Mouse (Mus musculus) liver, embryonic 14.5 days (tissue): ENCODE measurements around the gene Nexn. TPM values are rescaled to one million over a fixed set of nuclear protein-coding genes. Genes with fewer than 3 reads are reported as not detected.

ENCODE experiments used
- ATAC-seq: fragments of 200-750 bp; cut with Nextera tagmentation; 2 replicates; pipeline ENCODE4 v1.8.0; 2017; ENCODE audit warnings: moderate number of reproducible peaks, mild to moderate bottlenecking, moderate library complexity; ENCODE audit not compliant: insufficient read depth
- DNase-seq, 3 experiments: peaks; one replicate each; pipeline ENCODE4 v3.0.0-alpha.2; 2012 to 2013; ENCODE audit warnings: low read depth in 3 of 3, low spot score in 3 of 3
- H3K27ac ChIP-seq: fragments of 300-500 bp; sonication (generic); 2 replicates; pipeline ENCODE4 v1.5.1; 2014; ENCODE audit warnings: moderate library complexity, mild to moderate bottlenecking, control low read depth, inconsistent platforms
- H3K27me3 ChIP-seq: fragments of 300-500 bp; sonication (generic); 2 replicates; pipeline ENCODE4 v1.6.1; 2014; ENCODE audit warnings: mild to moderate bottlenecking, low read length, moderate library complexity; ENCODE audit not compliant: control insufficient read depth, insufficient read depth
- H3K36me3 ChIP-seq: fragments of 300-500 bp; sonication (generic); replicated peaks from 2 replicates; pipeline ENCODE4 v1.6.1; 2014; ENCODE audit warnings: low read depth; ENCODE audit not compliant: control insufficient read depth, insufficient read depth
- H3K4me1 ChIP-seq, 2 experiments: fragments of 200-500 bp in 1 of 2; fragments of 300-500 bp in 1 of 2; sonication (generic) in 1 of 2; replicated peaks; 2 replicates each; pipeline ENCODE4 v1.6.1; 2012 to 2014; ENCODE audit warnings: antibody characterized with exemption in 1 of 2, inconsistent platforms in 1 of 2, low read length in 1 of 2; ENCODE audit not compliant: control insufficient read depth in 2 of 2, insufficient read depth in 2 of 2
- H3K4me2 ChIP-seq: fragments of 300-500 bp; sonication (generic); 2 replicates; pipeline ENCODE4 v1.6.1; 2014; ENCODE audit warnings: low read depth, mild to moderate bottlenecking, control low read depth, moderate library complexity
- H3K4me3 ChIP-seq, 2 experiments: fragments of 200-500 bp in 1 of 2; fragments of 300-500 bp in 1 of 2; sonication (generic) in 1 of 2; 2 replicates each; pipeline ENCODE4 v1.5.1; 2012 to 2014; ENCODE audit warnings: low read depth in 2 of 2, low read length in 2 of 2, mild to moderate bottlenecking in 2 of 2, control low read depth in 1 of 2, inconsistent platforms in 1 of 2, moderate library complexity in 1 of 2; ENCODE audit not compliant: insufficient read depth in 1 of 2
- H3K9ac ChIP-seq: fragments of 300-500 bp; sonication (generic); replicated peaks from 2 replicates; pipeline ENCODE4 v1.6.1; 2014; ENCODE audit warnings: mild to moderate bottlenecking, control low read depth, moderate library complexity
- H3K9me3 ChIP-seq: fragments of 300-500 bp; sonication (generic); 2 replicates; pipeline ENCODE4 v1.6.1; 2016; ENCODE audit warnings: low read length, mixed read lengths; ENCODE audit not compliant: control insufficient read depth
- CTCF ChIP-seq: IDR thresholded peaks from 2 replicates; pipeline ENCODE4 v1.5.1; 2016; ENCODE audit warnings: antibody characterized with exemption, low read depth, control low read depth
- EP300 ChIP-seq: IDR thresholded peaks from 2 replicates; pipeline ENCODE4 v1.6.1; 2016; ENCODE audit warnings: antibody characterized with exemption, low read depth
- WGBS: fragments of 180-500 bp; shearing (Covaris S2); extraction: QIAGEN DNeasy Blood & Tissue Kit; methylation state at CpG from one replicate; pipeline ENCODE4 v1.1.7; 2014; ENCODE audit not compliant: insufficient replicate concordance; 5-methylcytosine and 5-hydroxymethylcytosine counted together
- polyA plus RNA-seq, 2 experiments: library from polyadenylated mRNA; depleted of rRNA in 1 of 2; stranded (reverse) in 1 of 2; unstranded in 1 of 2; fragments of >200 nt; fragmentation: Nextera tagmentation in 1 of 2; extraction: Ambion mirVana in 1 of 2; gene quantifications; 2 replicates each; pipeline versions ENCODE4 v1.2.1 to v1.2.3; 2012 to 2014

The Nexn gene
- polyA plus RNA-seq, 2 experiments: 0.25 to 0.69 TPM

DNA sequence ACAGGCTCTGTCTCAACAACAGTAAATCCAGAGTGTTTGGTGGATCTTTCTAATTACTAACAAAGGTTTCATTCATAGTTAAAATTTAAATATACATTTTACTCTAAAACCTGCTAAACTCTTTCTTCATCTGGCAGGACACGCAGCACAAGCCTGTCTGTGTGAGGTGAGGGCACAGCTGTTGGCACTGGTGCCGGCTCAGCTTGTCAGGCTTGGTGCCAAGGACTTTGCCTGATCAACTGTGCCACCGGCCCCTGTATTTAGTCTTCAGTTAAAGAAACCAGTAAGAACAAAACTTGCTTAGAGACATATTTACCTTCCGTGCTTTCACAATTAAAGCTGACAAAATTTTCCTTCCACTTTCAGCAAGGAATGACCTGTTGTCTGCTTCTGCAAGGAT, 22.6 kb upstream of the Nexn start:
- no peaks in the 10 kb centered on the region for H3K27me3 ChIP-seq
- 79% methylated on average over 4 of the region's 4 CpGs for WGBS
- TF ChIP-seq EP300: no peak
- no peak for TF ChIP-seq CTCF
- no peak for DNase-seq
- no peaks in the 10 kb centered on the region for H3K4me1 ChIP-seq
- H3K4me3 ChIP-seq: no peak overlapping the region
- no peaks in the 10 kb centered on the region for H3K9me3 ChIP-seq
- no peak for ATAC-seq
- H3K9ac ChIP-seq: no peak overlapping the region
- no peak overlapping the region for H3K27ac ChIP-seq
- H3K36me3 ChIP-seq: no peaks in the 10 kb centered on the region
- H3K4me2 ChIP-seq: no peak overlapping the region

GRCm38 (mm10) chr3:152288276-152288675, 22.1 kb upstream of the Nexn start:
- Histone ChIP-seq H3K9me3 (no peaks in the 10 kb centered on the region), H3K27me3 (no peaks in the 10 kb centered on the region), H3K27ac (no peak overlapping the region), H3K4me1 (no peaks in the 10 kb centered on the region), H3K9ac (no peak overlapping the region), H3K4me3 (no peak overlapping the region), H3K36me3 (no peaks in the 10 kb centered on the region), H3K4me2 (no peak overlapping the region)
- no peak for ATAC-seq
- TF ChIP-seq EP300 (no peak), CTCF (no peak)
- 78% methylated on average over 5 of the region's 5 CpGs for WGBS
- DNase-seq: no peak

GRCm38 (mm10) chr3:152287810-152288209, 21.7 kb upstream of the Nexn start:
- no peak overlapping the region for H3K4me2 ChIP-seq
- WGBS: 79% methylated on average over 9 of the region's 9 CpGs
- DNase-seq (no peak), ATAC-seq (no peak)
- H3K9me3 ChIP-seq: no peaks in the 10 kb centered on the region
- H3K4me3 ChIP-seq: no peak overlapping the region
- H3K36me3 ChIP-seq: no peaks in the 10 kb centered on the region
- no peaks in the 10 kb centered on the region for H3K4me1 ChIP-seq
- no peak overlapping the region for H3K9ac ChIP-seq
- no peak for TF ChIP-seq EP300
- TF ChIP-seq CTCF: peak; percentile 42
- H3K27ac ChIP-seq: no peak overlapping the region
- H3K27me3 ChIP-seq: no peaks in the 10 kb centered on the region

DNA sequence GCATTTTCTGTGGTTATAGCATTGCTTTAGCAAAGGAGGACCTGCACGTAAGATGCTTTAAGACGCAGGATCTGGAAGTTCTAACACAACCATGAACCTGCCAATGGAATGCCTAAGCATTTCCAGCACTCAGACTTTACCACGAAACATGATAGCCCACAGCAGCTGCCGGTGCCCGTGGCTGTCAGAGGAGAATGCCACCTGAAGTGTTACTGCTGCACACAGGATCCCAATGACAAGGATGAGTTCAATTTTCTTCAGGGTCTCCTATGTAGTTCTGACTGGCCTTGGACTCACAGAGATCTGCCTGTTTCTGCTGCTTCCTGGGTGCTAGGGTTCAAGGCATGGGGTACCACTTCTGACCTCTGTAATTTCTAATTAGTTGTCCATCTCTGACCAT, 18.6 kb upstream of the Nexn start:
- Histone ChIP-seq H3K4me3 (no peak overlapping the region), H3K4me2 (no peak overlapping the region), H3K9ac (no peak overlapping the region), H3K27ac (no peak overlapping the region), H3K9me3 (no peaks in the 10 kb centered on the region), H3K4me1 (no peaks in the 10 kb centered on the region; a peak in 1 of 4 replicates), H3K27me3 (no peaks in the 10 kb centered on the region), H3K36me3 (no peaks in the 10 kb centered on the region)
- ATAC-seq (no peak), DNase-seq (no peak)
- no peak for TF ChIP-seq EP300
- TF ChIP-seq CTCF: no peak
- 76% methylated on average over 5 of the region's 5 CpGs for WGBS

DNA sequence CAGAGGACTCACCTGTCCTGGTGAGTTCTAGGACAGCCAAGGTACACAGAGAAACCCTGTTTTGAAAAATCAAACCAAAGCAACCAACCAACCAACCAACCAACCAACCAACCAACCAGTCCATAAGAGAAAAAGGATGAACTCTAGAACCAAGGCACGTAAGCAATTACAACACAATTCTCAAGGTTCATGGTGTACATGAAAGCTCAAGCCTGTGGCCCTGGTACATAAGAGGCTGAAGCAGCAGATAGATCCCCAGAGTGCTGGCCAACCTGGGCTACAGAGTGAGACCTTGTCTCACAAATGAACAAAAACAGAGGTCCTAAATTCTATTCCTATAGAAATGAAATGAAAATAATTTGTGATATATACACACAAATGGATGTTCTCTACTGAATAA, 18.2 kb upstream of the Nexn start:
- TF ChIP-seq EP300 (no peak), CTCF (no peak)
- DNase-seq: no peak
- ATAC-seq: no peak
- 79% methylated on average over 1 of the region's 1 CpGs for WGBS
- Histone ChIP-seq H3K9ac (no peak overlapping the region), H3K4me1 (no peaks in the 10 kb centered on the region; a peak in 1 of 4 replicates), H3K27ac (no peak overlapping the region), H3K4me2 (no peak overlapping the region), H3K27me3 (no peaks in the 10 kb centered on the region), H3K4me3 (no peak overlapping the region), H3K9me3 (no peaks in the 10 kb centered on the region), H3K36me3 (no peaks in the 10 kb centered on the region)

DNA sequence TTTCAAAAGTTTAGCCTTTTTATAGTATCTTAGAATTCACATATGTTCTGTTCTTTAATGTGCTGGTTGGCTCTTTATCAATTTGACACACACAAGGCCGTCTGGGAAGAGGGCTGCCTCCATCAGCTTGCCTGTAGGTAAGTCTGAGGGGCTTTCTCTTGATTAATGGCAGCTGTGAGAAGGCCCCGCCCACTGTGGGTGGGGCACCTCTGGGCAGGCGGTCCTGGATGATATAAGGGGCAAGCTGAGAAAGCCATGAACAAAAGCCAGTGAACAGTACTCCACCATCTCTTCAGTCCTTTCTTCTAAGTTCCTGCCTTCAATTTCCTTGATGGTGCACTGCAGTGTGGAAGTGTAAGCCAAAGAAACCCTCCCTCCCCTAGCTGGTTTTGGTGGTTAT, 16.0 kb upstream of the Nexn start:
- Histone ChIP-seq H3K4me1 (no peaks in the 10 kb centered on the region; a peak in 1 of 4 replicates), H3K4me2 (no peak overlapping the region), H3K4me3 (no peak overlapping the region), H3K36me3 (no peaks in the 10 kb centered on the region), H3K9ac (no peak overlapping the region), H3K27me3 (no peaks in the 10 kb centered on the region), H3K27ac (no peak overlapping the region), H3K9me3 (no peaks in the 10 kb centered on the region)
- TF ChIP-seq CTCF (no peak), EP300 (no peak)
- DNase-seq (peak in 1 of 3 experiments; percentile 10), ATAC-seq (peak; percentile 48; the same call in 1 of the 2 replicates)
- 20% methylated on average over 3 of the region's 3 CpGs for WGBS
